Mouse (Mus musculus) kidney, embryonic 16.5 days (tissue): ENCODE data around the gene Cylc1. TPM values are rescaled to one million over a fixed set of nuclear protein-coding genes. Genes with fewer than 3 reads are reported as not detected.

ENCODE experiments used
- ATAC-seq: fragments of 200-750 bp; cut with Nextera tagmentation; 2 replicates; pipeline ENCODE4 v1.8.0; 2017; ENCODE audit warnings: moderate TSS enrichment; ENCODE audit not compliant: low FRiP score, low TSS enrichment
- H3K27ac ChIP-seq: fragments of 300-500 bp; sonication (generic); 2 replicates; pipeline ENCODE4 v1.5.1; 2014; ENCODE audit warnings: low read length
- H3K27me3 ChIP-seq: fragments of 300-500 bp; sonication (generic); 2 replicates; pipeline ENCODE4 v1.6.1; 2014; ENCODE audit warnings: low read length, control low read depth, mixed read lengths; ENCODE audit not compliant: insufficient read depth
- H3K36me3 ChIP-seq: fragments of 300-500 bp; sonication (generic); 2 replicates; pipeline ENCODE4 v1.6.1; 2014; ENCODE audit warnings: low read length, control low read depth, mixed read lengths; ENCODE audit not compliant: insufficient read depth
- H3K4me1 ChIP-seq: fragments of 300-500 bp; sonication (generic); 2 replicates; pipeline ENCODE4 v1.6.1; 2014; ENCODE audit warnings: low read length, control low read depth, mixed read lengths; ENCODE audit not compliant: insufficient read depth
- H3K4me2 ChIP-seq: fragments of 300-500 bp; sonication (generic); replicated peaks from 2 replicates; pipeline ENCODE4 v1.6.1; 2014; ENCODE audit warnings: low read depth, low read length
- H3K4me3 ChIP-seq: fragments of 300-500 bp; sonication (generic); 2 replicates; pipeline ENCODE4 v1.5.1; 2014; ENCODE audit warnings: mild to moderate bottlenecking, low read length
- H3K9ac ChIP-seq: fragments of 300-500 bp; sonication (generic); replicated peaks from 2 replicates; pipeline ENCODE4 v1.6.1; 2014; ENCODE audit warnings: low read length
- H3K9me3 ChIP-seq: fragments of 300-500 bp; sonication (generic); 2 replicates; pipeline ENCODE4 v1.6.1; 2016; ENCODE audit warnings: low read length, control low read depth
- WGBS: fragments of 180-500 bp; shearing (Covaris S2); extraction: QIAGEN DNeasy Blood & Tissue Kit; methylation state at CpG from one replicate; pipeline ENCODE4 v1.1.7; 2014; 5-methylcytosine and 5-hydroxymethylcytosine counted together
- polyA plus RNA-seq: library from polyadenylated mRNA; unstranded; fragments of >200 nt; fragmentation: Nextera tagmentation; extraction: Ambion mirVana; gene quantifications from 2 replicates; pipeline ENCODE4 v1.2.1, GENCODE M21; 2015

Gene Cylc1
- polyA plus RNA-seq = not detected in 2 replicates

DNA sequence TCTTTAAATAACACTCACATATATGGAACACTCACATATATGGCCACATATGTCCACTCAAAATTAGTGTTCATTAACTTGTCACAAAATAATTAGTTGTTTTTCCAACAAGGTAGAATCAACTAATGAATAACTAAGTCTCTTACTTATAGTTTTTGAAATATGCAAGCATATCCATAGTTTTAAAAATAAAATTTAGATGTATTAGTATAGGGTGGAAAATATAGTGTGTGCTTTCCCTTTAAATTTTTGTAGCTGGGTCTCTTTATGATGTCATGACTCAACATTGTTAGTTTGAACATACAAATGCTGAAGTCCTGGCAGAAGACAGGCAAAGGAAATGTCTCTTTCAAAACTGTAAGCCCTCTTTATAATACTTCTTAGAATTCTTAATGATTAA lies at the start of gene Cylc1:
Gene Cylc1, plus strand, starts transcription at position 301 of the 400 bp plus-strand sequence.
- H3K4me1 ChIP-seq = no peaks in the 10 kb centered on the region
- H3K27ac ChIP-seq = no peak within 1 kb of the TSS
- no peak within 1 kb of the TSS for H3K9ac ChIP-seq
- no peaks in the 10 kb centered on the region for H3K36me3 ChIP-seq
- no peaks in the 10 kb centered on the region for H3K27me3 ChIP-seq
- ATAC-seq = no peak
- no peak within 1 kb of the TSS for H3K4me3 ChIP-seq
- H3K4me2 ChIP-seq = no peak within 1 kb of the TSS
- no peaks in the 10 kb centered on the region for H3K9me3 ChIP-seq

DNA sequence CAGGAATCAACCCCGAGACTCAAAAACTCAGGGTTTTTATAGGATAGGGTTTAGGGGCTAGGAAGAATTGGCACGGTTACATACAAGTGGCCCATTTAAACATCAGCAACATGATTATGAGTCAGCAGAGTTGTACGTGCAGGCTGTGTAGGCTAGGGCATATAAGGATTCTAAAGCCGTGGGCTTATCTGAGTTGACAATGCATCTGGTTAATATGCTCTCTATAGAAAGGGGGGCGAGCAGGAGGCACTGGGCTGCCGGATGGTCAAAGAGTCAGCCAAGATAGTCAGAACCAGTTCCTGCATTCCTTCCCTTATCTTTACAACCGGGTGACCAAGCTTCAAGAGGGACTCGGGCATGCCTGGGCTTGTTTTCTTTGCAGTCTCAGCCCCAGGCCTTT lies 31.5 kb upstream of the Cylc1 start:
- Histone ChIP-seq H3K27ac (no peak overlapping the region), H3K4me3 (no peak overlapping the region), H3K27me3 (no peaks in the 10 kb centered on the region), H3K4me1 (no peaks in the 10 kb centered on the region), H3K9ac (no peak overlapping the region), H3K36me3 (no peaks in the 10 kb centered on the region), H3K4me2 (no peak overlapping the region), H3K9me3 (no peaks in the 10 kb centered on the region)
- WGBS = 84% methylated on average over 8 of the region's 8 CpGs
- no peak for ATAC-seq

DNA sequence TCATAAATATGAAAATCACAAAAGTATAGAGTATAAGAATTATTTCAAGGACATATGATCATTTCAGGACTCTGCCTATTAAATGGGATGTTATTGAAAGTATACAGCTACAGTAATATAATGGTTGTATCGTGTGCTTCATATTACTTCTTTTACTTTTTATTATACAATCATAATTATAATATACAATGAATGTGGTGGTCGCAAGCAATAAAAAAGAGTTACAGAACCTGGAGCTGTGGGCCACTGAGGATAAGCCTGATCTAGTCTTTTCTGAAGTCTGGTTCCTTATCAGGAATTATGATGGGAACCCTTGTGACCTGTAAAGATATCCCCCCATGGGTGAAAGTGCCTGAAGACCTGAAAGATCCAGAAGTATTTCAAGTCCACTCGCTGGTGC lies 57.8 kb downstream of the Cylc1 start, which contains the start of gene Gm10112:
Gene Gm10112, plus strand, starts transcription at position 301 of the 400 bp plus-strand sequence.
- Histone ChIP-seq H3K4me2 (no peak within 1 kb of the TSS), H3K9ac (no peak within 1 kb of the TSS), H3K4me3 (no peak within 1 kb of the TSS), H3K36me3 (no peaks in the 10 kb centered on the region), H3K27ac (no peak within 1 kb of the TSS), H3K9me3 (no peaks in the 10 kb centered on the region), H3K27me3 (no peaks in the 10 kb centered on the region), H3K4me1 (no peaks in the 10 kb centered on the region)
- 92% methylated on average over 3 of the region's 3 CpGs for WGBS
- no peak for ATAC-seq

Other genes with a start within 250 kb of the Cylc1 start
- not detected in 2 replicates for gene Gm10112, start 57.9 kb downstream of the Cylc1 start, polyA plus RNA-seq